Mouse (Mus musculus) neural tube, embryonic 14.5 days (tissue): Measurements from ENCODE around the gene Gm45837. TPM values are rescaled to one million over a fixed set of nuclear protein-coding genes. Genes with fewer than 3 reads are reported as not detected.

Experiments used
- ATAC-seq: fragments of 200-750 bp; cut with Nextera tagmentation; 2 replicates; pipeline ENCODE4 v1.8.0; 2017; ENCODE audit warnings: low read depth, mild to moderate bottlenecking, moderate TSS enrichment, moderate library complexity
- H3K27ac ChIP-seq: fragments of 300-500 bp; sonication (generic); 2 replicates; pipeline ENCODE4 v1.5.1; 2014; ENCODE audit warnings: low read depth, mild to moderate bottlenecking, control low read depth, low read length, moderate library complexity, mixed read lengths
- H3K27me3 ChIP-seq: fragments of 300-500 bp; sonication (generic); 2 replicates; pipeline ENCODE4 v1.6.1; 2014; ENCODE audit warnings: low read length; ENCODE audit not compliant: control insufficient read depth, insufficient read depth
- H3K36me3 ChIP-seq: fragments of 300-500 bp; sonication (generic); 2 replicates; pipeline ENCODE4 v1.6.1; 2014; ENCODE audit warnings: low read length, mixed read lengths; ENCODE audit not compliant: control insufficient read depth, insufficient read depth
- H3K4me1 ChIP-seq: fragments of 300-500 bp; sonication (generic); 2 replicates; pipeline ENCODE4 v1.6.1; 2014; ENCODE audit warnings: low read length; ENCODE audit not compliant: control insufficient read depth, insufficient read depth
- H3K4me2 ChIP-seq: fragments of 300-500 bp; sonication (generic); 2 replicates; pipeline ENCODE4 v1.6.1; 2014; ENCODE audit warnings: mild to moderate bottlenecking, low read depth, low read length, control low read depth
- H3K4me3 ChIP-seq: fragments of 300-500 bp; sonication (generic); 2 replicates; pipeline ENCODE4 v1.5.1; 2014; ENCODE audit warnings: low read depth, low read length, control low read depth, mixed read lengths
- H3K9ac ChIP-seq: fragments of 300-500 bp; sonication (generic); replicated peaks from 2 replicates; pipeline ENCODE4 v1.6.1; 2014; ENCODE audit warnings: low read depth, mild to moderate bottlenecking, control low read depth, low read length, mixed read lengths
- H3K9me3 ChIP-seq: fragments of 300-500 bp; sonication (generic); 2 replicates; pipeline ENCODE4 v1.6.1; 2016; ENCODE audit warnings: low read length; ENCODE audit not compliant: control insufficient read depth
- WGBS: fragments of 180-500 bp; shearing (Covaris S2); extraction: QIAGEN DNeasy Blood & Tissue Kit; methylation state at CpG from one replicate; pipeline ENCODE4 v1.1.7; 2014; 5-methylcytosine and 5-hydroxymethylcytosine counted together
- polyA plus RNA-seq: library from polyadenylated mRNA; unstranded; fragments of >200 nt; fragmentation: Nextera tagmentation; extraction: Ambion mirVana; gene quantifications from 2 replicates; pipeline ENCODE4 v1.2.1, GENCODE M21; 2014

The Gm45837 gene
- polyA plus RNA-seq, 1 experiment from 2014 or later = not detected

DNA sequence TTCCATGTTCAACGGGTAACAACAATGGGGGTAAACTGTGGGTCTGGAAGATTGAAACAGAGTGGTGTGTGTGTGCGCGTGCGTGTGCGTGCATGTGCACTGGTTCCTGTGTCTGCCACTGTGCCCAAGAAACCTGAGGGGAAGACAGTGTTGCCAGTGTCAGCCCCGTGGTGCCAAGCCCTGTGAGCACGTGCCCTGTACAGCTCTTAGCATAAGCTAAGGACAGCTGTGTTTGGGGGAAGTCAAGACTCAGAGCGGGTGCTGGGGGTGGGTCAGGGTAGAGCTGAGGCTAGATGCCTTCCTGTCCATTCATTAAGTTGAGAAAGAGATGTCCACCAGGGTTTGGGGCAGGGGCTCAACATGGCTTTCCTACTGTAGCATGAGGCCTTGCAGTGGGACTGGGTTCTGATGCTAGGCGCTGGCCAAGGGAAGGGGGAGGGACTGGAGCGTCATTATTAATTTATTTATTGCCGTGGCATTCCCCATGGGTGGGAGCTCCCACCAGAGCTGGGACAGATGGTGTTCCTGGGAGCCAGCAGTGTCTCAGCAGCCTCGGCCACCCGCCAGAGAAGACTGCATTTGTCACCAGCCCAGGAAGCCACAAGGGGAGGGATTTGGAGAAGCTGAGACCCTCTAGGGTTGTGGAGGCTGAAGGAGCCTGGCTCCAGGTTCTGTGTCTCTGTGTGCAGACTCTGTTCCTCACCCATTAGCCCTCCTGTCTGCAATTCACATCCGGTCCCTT lies 51.8 kb downstream of the Gm45837 start:
- Histone ChIP-seq H3K4me3 (no peak overlapping the region), H3K4me1 (0 out of 2 replicates have a peak, but pooled peaks cover 7% of the 10 kb centered on the region), H3K27ac (no peak overlapping the region), H3K9me3 (no peaks in the 10 kb centered on the region), H3K9ac (no peak overlapping the region), H3K4me2 (no peak overlapping the region), H3K27me3 (no peaks in the 10 kb centered on the region), H3K36me3 (no peaks in the 10 kb centered on the region)
- 63% methylated on average over 14 of the region's 14 CpGs for WGBS
- no peak for ATAC-seq

DNA sequence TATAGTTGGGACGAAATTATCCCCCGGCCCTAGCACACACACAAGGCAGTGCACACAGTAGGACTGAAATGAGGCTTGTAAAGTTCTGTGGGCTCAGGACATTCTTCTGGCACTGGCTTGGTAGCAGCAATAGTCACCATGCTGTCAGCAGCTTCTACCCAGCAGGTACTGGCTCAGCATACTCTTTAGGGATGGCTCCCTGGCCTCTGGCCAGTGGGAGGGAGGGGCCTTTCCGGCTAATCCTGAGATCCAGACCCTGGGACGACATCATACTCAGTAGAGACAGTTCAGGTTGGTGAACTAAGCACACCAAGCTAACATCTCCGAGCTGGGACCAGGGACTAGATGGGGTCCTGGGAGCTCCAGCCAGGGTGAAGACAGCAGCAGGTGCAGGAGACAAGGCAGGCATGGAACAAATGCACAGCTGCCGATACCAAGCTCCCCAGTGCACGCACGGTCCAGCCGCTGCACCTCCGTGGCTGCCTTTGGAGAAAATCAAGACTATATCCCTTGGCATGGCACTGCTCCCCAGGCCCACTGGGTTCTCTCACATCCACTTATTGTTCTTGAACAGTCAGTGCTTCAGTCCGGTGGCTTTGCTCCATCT lies 53.1 kb downstream of the Gm45837 start:
- 72% methylated on average over 11 of the region's 11 CpGs for WGBS
- H3K4me3 ChIP-seq = no peak overlapping the region
- no peak overlapping the region for H3K27ac ChIP-seq
- no peaks in the 10 kb centered on the region for H3K36me3 ChIP-seq
- H3K9me3 ChIP-seq = no peaks in the 10 kb centered on the region
- no peak for ATAC-seq
- no peaks in the 10 kb centered on the region for H3K27me3 ChIP-seq
- no peak overlapping the region for H3K4me2 ChIP-seq
- H3K9ac ChIP-seq = no peak overlapping the region
- H3K4me1 ChIP-seq = 0 out of 2 replicates have a peak, but pooled peaks cover 7% of the 10 kb centered on the region

DNA sequence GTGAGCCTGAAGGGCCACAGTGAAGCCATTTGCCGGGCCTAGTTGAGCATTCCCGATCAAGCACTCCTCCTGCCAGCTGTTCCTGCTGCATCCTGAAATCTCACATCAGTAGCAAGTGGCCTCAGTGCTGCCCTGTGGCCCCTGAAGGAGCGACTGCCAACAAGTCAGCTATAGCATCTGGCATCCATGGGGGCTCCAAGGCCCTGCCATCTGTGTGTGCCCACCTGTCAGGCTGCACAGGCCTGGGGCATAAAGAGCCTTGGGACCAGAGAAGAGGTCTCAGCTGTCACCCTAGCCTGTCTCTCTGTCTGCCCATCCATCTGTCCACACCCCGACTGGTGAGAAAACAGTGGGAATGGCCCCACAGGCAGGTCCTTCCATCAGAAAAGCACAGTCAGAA lies 54.2 kb downstream of the Gm45837 start:
- Histone ChIP-seq H3K9ac (no peak overlapping the region), H3K4me1 (0 out of 2 replicates have a peak, but pooled peaks cover 7% of the 10 kb centered on the region), H3K27ac (no peak overlapping the region), H3K9me3 (no peaks in the 10 kb centered on the region), H3K4me2 (no peak overlapping the region), H3K36me3 (no peaks in the 10 kb centered on the region), H3K4me3 (no peak overlapping the region), H3K27me3 (no peaks in the 10 kb centered on the region)
- no peak for ATAC-seq
- WGBS = 68% methylated on average over 4 of the region's 4 CpGs

DNA sequence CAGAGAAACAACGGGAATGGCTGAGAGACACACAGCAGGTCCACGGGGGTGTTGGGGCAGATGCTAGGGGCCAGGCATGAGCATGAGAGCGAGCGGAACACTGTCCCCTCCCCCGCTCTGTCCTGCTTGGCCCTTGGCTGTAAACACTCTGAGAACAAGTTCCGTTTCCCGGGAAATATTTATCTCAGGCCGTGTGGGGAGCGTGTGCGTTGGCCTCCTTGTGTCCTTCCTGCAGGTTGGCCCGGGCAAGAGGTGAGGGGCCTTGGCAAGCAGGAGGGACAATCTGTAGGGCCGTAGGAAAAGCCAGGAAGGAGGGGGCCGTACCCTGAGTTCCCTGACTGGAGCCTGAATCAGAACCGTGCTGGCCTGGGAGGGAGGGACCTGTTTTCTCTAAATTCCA lies 54.7 kb downstream of the Gm45837 start:
- H3K9ac ChIP-seq = no peak overlapping the region
- 48% methylated on average over 14 of the region's 14 CpGs for WGBS
- H3K4me3 ChIP-seq = no peak overlapping the region
- no peak overlapping the region for H3K4me2 ChIP-seq
- H3K27me3 ChIP-seq = no peaks in the 10 kb centered on the region
- H3K27ac ChIP-seq = no peak overlapping the region
- H3K9me3 ChIP-seq = no peaks in the 10 kb centered on the region
- no peak for ATAC-seq
- no peaks in the 10 kb centered on the region for H3K36me3 ChIP-seq
- H3K4me1 ChIP-seq = 0 out of 2 replicates have a peak, but pooled peaks cover 4% of the 10 kb centered on the region

DNA sequence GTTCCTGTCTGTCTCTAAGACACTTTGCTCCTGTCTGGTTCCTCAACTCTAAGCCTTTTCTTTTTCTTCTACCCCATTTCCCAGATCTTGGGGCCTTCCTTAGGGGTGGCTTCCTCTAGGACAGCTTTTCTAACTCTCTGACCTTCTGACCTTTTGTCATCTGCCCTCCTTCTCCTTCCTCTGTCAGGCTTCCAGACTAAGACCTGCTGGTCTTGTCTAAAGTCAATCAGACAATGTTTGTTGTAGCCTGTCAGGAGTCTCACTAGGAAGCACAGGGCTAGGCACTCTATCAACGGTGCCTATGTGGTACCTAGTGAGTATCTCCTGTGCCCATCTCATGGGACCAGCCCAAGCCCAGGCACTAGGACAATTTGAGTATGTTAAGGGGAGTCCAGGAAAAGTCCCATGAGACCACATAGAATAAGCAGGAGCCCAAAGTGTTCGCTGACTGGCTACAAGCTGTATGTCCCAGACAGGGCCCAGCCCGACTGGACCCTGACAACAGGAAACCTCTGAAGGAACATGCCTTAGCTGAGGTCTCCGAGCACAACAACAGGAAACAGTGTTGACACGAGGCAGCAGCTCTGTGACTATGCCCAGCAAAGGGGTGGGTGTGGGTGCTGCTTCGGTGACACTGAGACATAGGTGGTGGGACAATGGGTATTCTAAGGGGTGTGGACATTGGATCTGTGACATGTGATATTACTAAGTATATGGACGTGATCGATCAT lies 55.3 kb downstream of the Gm45837 start:
- 0 out of 2 replicates have a peak, but pooled peaks cover 2% of the 10 kb centered on the region for H3K4me1 ChIP-seq

DNA sequence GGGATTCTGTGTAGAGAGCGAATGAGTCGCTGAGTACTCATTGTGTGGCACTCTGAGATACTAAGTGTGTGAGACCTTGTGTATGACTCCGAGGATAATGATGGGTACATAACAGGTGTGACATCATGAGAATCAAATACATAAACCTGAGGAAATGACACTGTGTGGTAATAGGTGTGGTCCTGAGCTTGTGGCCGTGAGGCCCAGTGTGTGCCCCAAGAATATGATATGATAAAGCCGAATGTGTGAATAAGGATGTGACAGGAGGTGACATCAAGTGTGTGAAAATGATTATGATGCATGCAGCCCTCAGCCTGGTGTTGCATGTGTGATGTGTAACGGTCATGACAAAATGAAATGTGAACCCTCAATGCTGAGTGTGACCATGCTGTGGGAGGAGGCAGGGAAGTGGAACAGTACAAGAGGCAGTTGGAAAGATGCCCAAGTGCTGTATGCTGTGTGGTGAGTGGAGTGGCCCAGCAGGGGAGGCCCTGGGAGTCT lies 55.9 kb downstream of the Gm45837 start:
- Histone ChIP-seq H3K9ac (no peak overlapping the region), H3K36me3 (no peaks in the 10 kb centered on the region), H3K27me3 (no peaks in the 10 kb centered on the region), H3K4me1 (0 out of 2 replicates have a peak, but pooled peaks cover 2% of the 10 kb centered on the region), H3K4me3 (no peak overlapping the region), H3K4me2 (no peak overlapping the region), H3K27ac (no peak overlapping the region), H3K9me3 (no peaks in the 10 kb centered on the region)
- ATAC-seq = no peak
- 90% methylated on average over 6 of the region's 6 CpGs for WGBS

More for the DNA sequence above, 55.3 kb downstream of the Gm45837 start:
- Histone ChIP-seq H3K4me2 (no peak overlapping the region), H3K4me3 (no peak overlapping the region), H3K27me3 (no peaks in the 10 kb centered on the region), H3K9me3 (no peaks in the 10 kb centered on the region), H3K36me3 (no peaks in the 10 kb centered on the region), H3K9ac (no peak overlapping the region), H3K27ac (no peak overlapping the region)
- WGBS = 88% methylated on average over 8 of the region's 8 CpGs
- ATAC-seq = no peak

DNA sequence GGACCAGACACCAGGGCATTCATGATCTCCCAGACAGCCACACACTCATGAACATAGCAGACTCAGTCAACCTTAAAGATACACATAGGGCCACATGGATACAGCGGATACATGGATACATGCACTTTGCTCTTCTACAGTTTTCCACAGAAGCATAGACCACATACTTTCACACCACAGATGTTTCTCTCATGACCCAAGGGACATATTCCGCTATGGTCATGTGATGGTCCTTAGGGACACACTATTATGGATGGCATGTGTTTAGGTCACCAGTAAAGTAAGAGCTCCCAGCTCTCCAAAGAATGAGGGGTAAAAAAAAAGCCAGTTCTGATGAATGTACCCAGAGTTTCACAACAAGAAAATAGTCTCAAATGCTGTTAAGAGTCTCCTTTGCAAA lies 60.7 kb downstream of the Gm45837 start:
- H3K4me1 ChIP-seq = no peaks in the 10 kb centered on the region
- H3K9me3 ChIP-seq = no peaks in the 10 kb centered on the region
- ATAC-seq = 0 out of 2 replicates have a peak, but pooled peaks have one; percentile 5
- no peaks in the 10 kb centered on the region for H3K27me3 ChIP-seq
- no peak overlapping the region for H3K4me3 ChIP-seq
- H3K9ac ChIP-seq = no peak overlapping the region
- 88% methylated on average over 2 of the region's 2 CpGs for WGBS
- H3K27ac ChIP-seq = no peak overlapping the region
- no peak overlapping the region for H3K4me2 ChIP-seq
- no peaks in the 10 kb centered on the region for H3K36me3 ChIP-seq

DNA sequence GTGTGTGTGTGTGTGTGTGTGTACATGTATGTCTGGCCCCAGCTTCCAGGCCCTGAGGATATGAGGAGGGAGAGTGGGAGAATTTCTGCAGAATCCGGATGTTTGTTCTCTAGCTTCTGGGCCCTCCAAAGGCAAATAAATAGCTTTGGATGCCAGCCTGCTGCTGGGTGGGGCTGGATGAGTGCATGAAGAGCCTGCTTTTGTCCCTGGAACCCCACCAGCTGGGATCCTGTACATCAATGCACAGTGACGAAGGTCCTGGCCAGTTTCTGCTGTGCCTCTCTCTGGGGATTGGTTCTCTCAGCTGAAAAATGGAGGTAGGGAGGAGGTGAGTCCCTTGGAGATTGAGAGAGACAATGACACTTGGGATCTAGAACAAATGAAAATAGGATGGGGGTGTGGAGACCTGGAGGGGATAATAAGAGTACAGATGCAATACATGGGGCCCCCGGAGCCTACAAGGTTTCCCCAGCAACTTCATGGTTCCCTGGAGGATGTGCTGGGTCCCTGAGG lies 61.3 kb downstream of the Gm45837 start:
- no peaks in the 10 kb centered on the region for H3K4me1 ChIP-seq
- no peak overlapping the region for H3K4me3 ChIP-seq
- ATAC-seq = no peak
- 50% methylated on average over 3 of the region's 3 CpGs for WGBS
- H3K27me3 ChIP-seq = no peaks in the 10 kb centered on the region
- no peak overlapping the region for H3K27ac ChIP-seq
- H3K36me3 ChIP-seq = no peaks in the 10 kb centered on the region
- no peak overlapping the region for H3K9ac ChIP-seq
- no peak overlapping the region for H3K4me2 ChIP-seq
- H3K9me3 ChIP-seq = no peaks in the 10 kb centered on the region
